Mouse (Mus musculus) liver, embryonic 11.5 days (tissue): ENCODE data around the gene A4gnt. TPM values are rescaled to one million over a fixed set of nuclear protein-coding genes. Genes with fewer than 3 reads are reported as not detected.

Source experiments
- ATAC-seq: fragments of 200-750 bp; cut with Nextera tagmentation; replicated peaks from 2 replicates; pipeline ENCODE4 v1.8.0; 2017; ENCODE audit warnings: moderate number of reproducible peaks, mild to moderate bottlenecking, moderate TSS enrichment, moderate library complexity; ENCODE audit not compliant: low FRiP score
- DNase-seq: peaks from one replicate; pipeline ENCODE4 v3.0.0-alpha.2; 2017; ENCODE audit warnings: low spot score
- H3K27ac ChIP-seq: fragments of 300-500 bp; sonication (generic); 2 replicates; pipeline ENCODE4 v1.5.1; 2014; ENCODE audit warnings: mild to moderate bottlenecking, low read depth, low read length, control low read depth
- H3K27me3 ChIP-seq: fragments of 300-500 bp; sonication (generic); replicated peaks from 2 replicates; pipeline ENCODE4 v1.6.1; 2014; ENCODE audit warnings: low read length, mixed read lengths; ENCODE audit not compliant: control insufficient read depth, insufficient read depth
- H3K36me3 ChIP-seq: fragments of 300-500 bp; sonication (generic); 2 replicates; pipeline ENCODE4 v1.6.1; 2014; ENCODE audit warnings: mild to moderate bottlenecking, low read length, moderate library complexity, mixed read lengths; ENCODE audit not compliant: control insufficient read depth, insufficient read depth
- H3K4me1 ChIP-seq: fragments of 300-500 bp; sonication (generic); replicated peaks from 2 replicates; pipeline ENCODE4 v1.6.1; 2014; ENCODE audit warnings: low read length, mixed read lengths; ENCODE audit not compliant: control insufficient read depth, insufficient read depth
- H3K4me2 ChIP-seq: fragments of 300-500 bp; sonication (generic); 2 replicates; pipeline ENCODE4 v1.6.1; 2014; ENCODE audit warnings: mild to moderate bottlenecking, control low read depth, moderate library complexity
- H3K4me3 ChIP-seq: fragments of 300-500 bp; sonication (generic); 2 replicates; pipeline ENCODE4 v1.5.1; 2014; ENCODE audit warnings: low read depth, low read length, control low read depth
- H3K9ac ChIP-seq: fragments of 300-500 bp; sonication (generic); 2 replicates; pipeline ENCODE4 v1.6.1; 2014; ENCODE audit warnings: low read depth, low read length, control low read depth
- H3K9me3 ChIP-seq: fragments of 300-500 bp; sonication (generic); 2 replicates; pipeline ENCODE4 v1.6.1; 2016; ENCODE audit warnings: low read length, inconsistent platforms, mixed read lengths; ENCODE audit not compliant: control insufficient read depth
- WGBS: fragments of 180-500 bp; shearing (Covaris S2); extraction: QIAGEN DNeasy Blood & Tissue Kit; methylation state at CpG from one replicate; pipeline ENCODE4 v1.1.7; 2014; 5-methylcytosine and 5-hydroxymethylcytosine counted together
- polyA plus RNA-seq: library from polyadenylated mRNA; unstranded; fragments of >200 nt; fragmentation: Nextera tagmentation; extraction: Ambion mirVana; gene quantifications from 2 replicates; pipeline ENCODE4 v1.2.1, GENCODE M21; 2014

A4gnt gene
- not detected in 2 replicates for polyA plus RNA-seq

DNA sequence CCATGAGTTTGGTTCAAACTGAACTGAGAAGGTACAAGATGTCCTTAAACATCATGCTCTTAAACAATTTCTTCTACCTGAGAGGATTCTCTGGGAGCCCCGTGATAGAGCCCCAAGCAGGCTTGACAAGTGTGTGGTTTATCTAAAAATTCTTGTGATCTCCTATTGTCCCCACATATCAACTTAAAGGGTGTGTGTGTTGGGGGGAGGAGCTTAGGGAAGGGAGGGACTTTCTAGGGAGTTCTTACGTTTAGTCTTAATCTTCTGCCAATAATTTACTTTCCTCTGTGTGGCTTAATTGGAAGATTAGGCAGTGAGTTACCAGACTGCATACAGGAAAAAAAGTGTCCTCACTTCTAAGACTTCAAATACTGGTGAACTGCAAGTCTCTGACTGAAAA lies at the start of gene A4gnt:
TSS of gene A4gnt (plus strand) at position 301 of the 400 bp plus-strand sequence.
- H3K27ac ChIP-seq = no peak within 1 kb of the TSS
- WGBS = 29% methylated on average over 2 of the region's 2 CpGs
- H3K36me3 ChIP-seq = no peaks in the 10 kb centered on the region; the same call in 1 of the 2 replicates
- H3K27me3 ChIP-seq = no peaks in the 10 kb centered on the region
- DNase-seq (no peak), ATAC-seq (no peak)
- no peak within 1 kb of the TSS for H3K4me2 ChIP-seq
- H3K9ac ChIP-seq = no peak within 1 kb of the TSS
- no peaks in the 10 kb centered on the region for H3K4me1 ChIP-seq
- H3K4me3 ChIP-seq = no peak within 1 kb of the TSS
- H3K9me3 ChIP-seq = no peaks in the 10 kb centered on the region

DNA sequence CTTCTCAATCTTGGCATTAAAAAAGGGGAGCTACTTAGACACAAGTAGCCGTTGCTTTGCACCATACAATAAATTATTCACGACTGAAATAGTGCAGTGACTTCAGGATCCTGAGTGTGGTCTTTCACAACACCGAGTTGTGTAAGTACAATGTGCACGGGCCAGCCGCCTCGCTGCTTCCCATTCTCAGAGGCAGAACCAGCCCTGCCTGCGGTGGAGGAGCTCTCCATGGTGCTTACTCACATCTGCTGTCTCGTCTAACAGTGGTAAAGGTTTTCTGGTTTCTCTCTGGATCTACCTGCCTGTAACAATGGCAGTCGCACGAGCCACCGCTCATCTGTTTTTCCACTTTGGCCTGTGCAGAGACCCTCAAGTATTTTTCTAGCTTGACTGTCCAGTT lies 48.6 kb upstream of the A4gnt start:
- DNase-seq (peak; percentile 72), ATAC-seq (no peak)
- WGBS = 13% methylated on average over 11 of the region's 11 CpGs
- Histone ChIP-seq H3K36me3 (no peaks in the 10 kb centered on the region), H3K27ac (no peak overlapping the region), H3K4me3 (no peak overlapping the region), H3K4me1 (peaks cover 17% of the 10 kb centered on the region), H3K9ac (no peak overlapping the region), H3K27me3 (no peaks in the 10 kb centered on the region), H3K9me3 (no peaks in the 10 kb centered on the region), H3K4me2 (peak overlapping the region; percentile 17; the same call in 1 of the 2 replicates)

- Histone ChIP-seq H3K9me3 (no peaks in the 10 kb centered on the region), H3K27me3 (no peaks in the 10 kb centered on the region), H3K9ac (peak overlapping the region; percentile 96), H3K4me3 (peak overlapping the region; percentile 97), H3K4me1 (peaks cover 20% of the 10 kb centered on the region), H3K27ac (peak overlapping the region; percentile 95), H3K36me3 (no peaks in the 10 kb centered on the region), H3K4me2 (peak overlapping the region; percentile 65)
- DNase-seq = no peak
- 1% methylated on average over 14 of the region's 15 CpGs for WGBS
- ATAC-seq = peak; percentile 55
Measured at GRCm38 (mm10) chr9:99568023-99568346, 44.3 kb upstream of the A4gnt start.

DNA sequence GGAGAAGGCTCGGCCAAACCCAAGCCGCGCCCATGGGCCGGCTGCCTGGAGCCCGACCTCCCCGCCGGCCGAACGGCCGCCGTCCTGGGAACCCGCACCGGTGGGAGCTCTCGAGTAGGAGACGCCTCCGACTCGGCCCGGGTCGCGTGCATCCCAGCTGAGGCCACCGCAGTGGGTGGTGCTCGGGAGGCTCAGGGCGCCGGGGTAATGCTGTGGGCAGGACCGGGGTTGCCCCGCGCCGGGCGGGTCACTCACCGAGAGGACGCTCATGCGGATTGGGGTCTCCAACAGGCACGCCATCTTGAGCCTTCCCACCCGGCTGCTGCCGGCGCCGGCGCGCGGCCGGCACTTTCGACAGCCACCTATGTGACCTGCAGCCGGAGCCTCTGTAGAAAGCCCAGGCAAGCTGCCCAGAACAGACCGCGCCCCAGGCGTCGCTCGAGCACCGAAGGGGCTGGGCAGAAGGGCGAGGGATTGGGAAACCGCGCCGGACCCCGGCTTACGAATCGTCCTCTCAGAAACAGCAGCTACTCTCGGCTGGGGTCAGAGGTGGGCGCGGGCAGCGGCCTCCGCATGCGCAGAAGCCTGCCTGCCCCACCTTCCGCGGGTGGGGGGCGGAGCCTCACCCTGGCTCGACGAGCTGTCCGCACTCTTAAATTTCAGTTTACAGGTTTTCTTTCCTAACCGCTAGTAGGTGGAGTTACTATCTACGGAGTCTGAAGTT lies 43.8 kb upstream of the A4gnt start, which contains the start of gene Armc8:
TSS of gene Armc8 (minus strand) at position 553 of the 724 bp plus-strand sequence.
- Histone ChIP-seq H3K27me3 (no peaks in the 10 kb centered on the region), H3K4me3 (peak within 1 kb of the TSS; percentile 97), H3K9ac (peak within 1 kb of the TSS; percentile 96), H3K4me2 (peak within 1 kb of the TSS; percentile 65), H3K27ac (peak within 1 kb of the TSS; percentile 95), H3K36me3 (no peaks in the 10 kb centered on the region), H3K9me3 (no peaks in the 10 kb centered on the region), H3K4me1 (peaks cover 18% of the 10 kb centered on the region)
- peak; percentile 94 for DNase-seq
- peak; percentile 93 for ATAC-seq
- WGBS = under 1% methylated on average over 70 of the region's 70 CpGs

GRCm38 (mm10) chr9:99569071-99569397 lies 43.3 kb upstream of the A4gnt start:
- Histone ChIP-seq H3K9me3 (no peaks in the 10 kb centered on the region), H3K36me3 (no peaks in the 10 kb centered on the region), H3K9ac (peak overlapping the region; percentile 96), H3K27ac (peak overlapping the region; percentile 95), H3K4me2 (peak overlapping the region; percentile 65), H3K4me3 (peak overlapping the region; percentile 97), H3K4me1 (peaks cover 13% of the 10 kb centered on the region), H3K27me3 (no peaks in the 10 kb centered on the region)
- ATAC-seq (no peak), DNase-seq (no peak)
- 2% methylated on average over 9 of the region's 9 CpGs for WGBS

- Histone ChIP-seq H3K9me3 (no peaks in the 10 kb centered on the region), H3K9ac (peak within 1 kb of the TSS; percentile 95), H3K27me3 (no peaks in the 10 kb centered on the region), H3K4me1 (peaks cover 9% of the 10 kb centered on the region), H3K4me2 (peak within 1 kb of the TSS; percentile 82), H3K36me3 (peaks cover 6% of the 10 kb centered on the region; the same call in 1 of the 2 replicates), H3K27ac (peak within 1 kb of the TSS; percentile 76), H3K4me3 (peak within 1 kb of the TSS; percentile 88)
- peak; percentile 95 for ATAC-seq
- WGBS = under 1% methylated on average over 57 of the region's 57 CpGs
- DNase-seq = peak; percentile 91
Measured at GRCm38 (mm10) chr9:99575677-99576480, 36.4 kb upstream of the A4gnt start, which contains the start of gene Dbr1. TSS of gene Dbr1 (plus strand) at chr9:99575799.

GRCm38 (mm10) chr9:99580655-99581054 lies 31.6 kb upstream of the A4gnt start:
- 51% methylated on average over 2 of the region's 2 CpGs for WGBS
- H3K36me3 ChIP-seq = peaks cover 27% of the 10 kb centered on the region
- DNase-seq = no peak

DNA sequence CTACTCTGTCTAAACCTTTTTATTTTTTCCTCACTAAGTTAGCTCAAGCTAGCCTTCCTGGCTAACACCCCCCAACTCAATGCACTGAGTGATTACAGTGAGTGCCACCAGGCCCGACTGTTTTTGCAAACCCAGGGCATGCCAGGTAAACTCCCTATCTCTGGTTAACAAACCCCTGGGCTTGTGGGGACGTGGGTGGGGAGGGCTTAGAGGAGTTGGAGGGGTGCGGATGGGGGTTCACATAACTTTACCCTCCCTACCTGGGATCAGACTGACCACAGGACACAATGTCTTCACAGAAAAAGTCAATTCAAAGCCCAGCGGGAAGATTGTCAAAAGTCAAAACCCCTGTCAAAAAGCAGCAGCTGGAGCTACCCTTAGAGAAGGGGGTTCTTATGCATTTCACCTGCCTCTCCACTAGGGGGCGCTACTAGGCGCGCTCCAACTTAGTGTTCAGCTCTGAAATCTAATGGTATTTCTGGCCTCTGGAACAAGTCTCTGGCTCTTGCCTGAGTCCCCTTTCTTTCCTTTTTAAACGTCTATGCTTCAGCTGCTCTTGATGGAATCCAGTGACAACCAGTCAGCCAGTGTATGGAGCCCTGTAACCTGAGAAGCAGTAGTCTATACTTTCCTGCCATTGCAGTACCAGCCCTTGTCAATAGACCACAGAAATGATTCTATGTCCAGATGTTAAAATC lies 24.6 kb upstream of the A4gnt start:
- Histone ChIP-seq H3K27me3 (no peaks in the 10 kb centered on the region), H3K36me3 (peaks cover 13% of the 10 kb centered on the region), H3K9ac (no peak overlapping the region), H3K4me2 (no peak overlapping the region), H3K4me1 (no peaks in the 10 kb centered on the region), H3K9me3 (no peaks in the 10 kb centered on the region), H3K27ac (no peak overlapping the region), H3K4me3 (no peak overlapping the region)
- WGBS = 26% methylated on average over 8 of the region's 8 CpGs
- peak; percentile 49; the same call in 1 of the 2 replicates for ATAC-seq
- DNase-seq = peak; percentile 53

More at GRCm38 (mm10) chr9:99580655-99581054, 31.6 kb upstream of the A4gnt start:
- H3K4me2 ChIP-seq = no peak overlapping the region
- ATAC-seq = no peak
- H3K4me3 ChIP-seq = no peak overlapping the region
- no peak overlapping the region for H3K9ac ChIP-seq
- H3K27me3 ChIP-seq = no peaks in the 10 kb centered on the region
- no peak overlapping the region for H3K27ac ChIP-seq
- peaks cover 9% of the 10 kb centered on the region for H3K4me1 ChIP-seq
- H3K9me3 ChIP-seq = no peaks in the 10 kb centered on the region
